Comparison of ENCODE assay signal across 16 mouse cellular contexts in genomic region chr7:74372141-74372582, GRCm38 (mm10).
DNase-seq lines count a peak whose midpoint lies in the region; ATAC-seq lines count a peak whose summit lies in the region.
"Had no signal": no experiment of that assay in that cellular context is flagged by ENCODE, and none has a peak within 500 bp of the region (broad histone marks: within the 10 kb centered on the region; RNA-seq: fewer than 3 reads in every experiment).

No protein-coding gene starts in this region.

- no peak for ATAC-seq in heart, embryonic 13.5 days (ENCODE audit: extremely low read depth, insufficient number of reproducible peaks, low FRiP score, low TSS enrichment)
- ATAC-seq in neural tube, embryonic 14.5 days (ENCODE audit: low read depth) = peak; percentile 12; the same call in 1 of the 2 replicates
- no peak for ATAC-seq in neural tube, embryonic 15.5 days (ENCODE audit: low FRiP score)
- ATAC-seq in limb, embryonic 13.5 days (ENCODE audit: low FRiP score, low read depth) = peak; percentile 37
- ATAC-seq in erythroid progenitor cell, adult 5-6 weeks (replicated peaks; ENCODE audit: low FRiP score, poor library complexity, severe bottlenecking) = no peak

- H3K27ac ChIP-seq in heart, embryonic 13.5 days (replicated peaks) = no peak overlapping the region
- no peak overlapping the region for H3K27ac ChIP-seq in neural tube, embryonic 14.5 days (ENCODE audit: low read depth, low read length)
- no peak overlapping the region; the same call in 1 of the 2 replicates for H3K27ac ChIP-seq in neural tube, embryonic 15.5 days (replicated peaks)
- H3K27ac ChIP-seq in limb, embryonic 13.5 days = no peak overlapping the region
- H3K27ac ChIP-seq: hindbrain, embryonic 13.5 days; midbrain, embryonic 12.5 days had no signal

- H3K27me3 ChIP-seq in heart, embryonic 13.5 days (replicated peaks) = peaks cover 8% of the 10 kb centered on the region; the same call in 1 of the 2 replicates
- H3K27me3 ChIP-seq in neural tube, embryonic 14.5 days (ENCODE audit: control insufficient read depth, insufficient read depth, low read length) = no peaks in the 10 kb centered on the region
- H3K27me3 ChIP-seq in neural tube, embryonic 15.5 days (replicated peaks) = no peaks in the 10 kb centered on the region
- peaks cover 32% of the 10 kb centered on the region for H3K27me3 ChIP-seq in limb, embryonic 13.5 days
- H3K27me3 ChIP-seq: heart, embryonic 12.5 days; midbrain, embryonic 12.5 days had no signal

- intact Hi-C loops in heart, postnatal 25 days (cut with DNase I) = loop anchor here (5.0 to 10.0 kb wide), 4 partner anchors 333 to 993 kb away; no protein-coding TSS in a partner anchor

- no peak for DNase-seq in heart, postnatal 25 days (ENCODE audit: low spot score)
- peak; percentile 84 for DNase-seq in forelimb bud, embryonic 11.5 days (ENCODE audit: low read depth, low spot score)
- no peak for DNase-seq in thymus, postnatal 10 days (ENCODE audit: low spot score in 2 of 2)
- DNase-seq: adrenal gland, postnatal 25 days; cerebellum, postnatal 14 days; gastrocnemius, postnatal 14 days; spleen, adult 18-20 months had no signal

- 37% methylated on average over 6 of the region's 6 CpGs for WGBS in heart, embryonic 13.5 days
- WGBS in neural tube, embryonic 14.5 days = 43% methylated on average over 6 of the region's 6 CpGs
- WGBS in neural tube, embryonic 15.5 days = 48% methylated on average over 6 of the region's 6 CpGs
- WGBS in limb, embryonic 13.5 days = 15% methylated on average over 6 of the region's 6 CpGs

- H3K36me3 ChIP-seq in heart, embryonic 13.5 days = no peaks in the 10 kb centered on the region
- H3K36me3 ChIP-seq in neural tube, embryonic 14.5 days (ENCODE audit: control insufficient read depth, insufficient read depth, low read length) = no peaks in the 10 kb centered on the region
- no peaks in the 10 kb centered on the region for H3K36me3 ChIP-seq in neural tube, embryonic 15.5 days
- no peaks in the 10 kb centered on the region for H3K36me3 ChIP-seq in limb, embryonic 13.5 days
- H3K36me3 ChIP-seq: heart, embryonic 12.5 days; hindbrain, embryonic 13.5 days; midbrain, embryonic 12.5 days had no signal

- peaks cover 30% of the 10 kb centered on the region for H3K4me1 ChIP-seq in heart, embryonic 13.5 days
- H3K4me1 ChIP-seq in neural tube, embryonic 14.5 days (ENCODE audit: control insufficient read depth, insufficient read depth, low read length) = peaks cover 5% of the 10 kb centered on the region; the same call in 1 of the 2 replicates
- peaks cover 26% of the 10 kb centered on the region for H3K4me1 ChIP-seq in neural tube, embryonic 15.5 days
- H3K4me1 ChIP-seq in limb, embryonic 13.5 days = peaks cover 26% of the 10 kb centered on the region

- peak overlapping the region; percentile 1; the same call in 1 of the 2 replicates for H3K9ac ChIP-seq in heart, embryonic 13.5 days
- H3K9ac ChIP-seq in neural tube, embryonic 14.5 days (replicated peaks; ENCODE audit: low read depth, low read length) = no peak overlapping the region
- no peak overlapping the region for H3K9ac ChIP-seq in neural tube, embryonic 15.5 days (replicated peaks)
- H3K9ac ChIP-seq in limb, embryonic 13.5 days = peak overlapping the region; percentile 54; the same call in 1 of the 2 replicates
- H3K9ac ChIP-seq: heart, embryonic 12.5 days; hindbrain, embryonic 13.5 days; midbrain, embryonic 12.5 days had no signal

- no peaks in the 10 kb centered on the region for H3K9me3 ChIP-seq in heart, embryonic 13.5 days
- H3K9me3 ChIP-seq in neural tube, embryonic 14.5 days (ENCODE audit: control insufficient read depth, low read length) = no peaks in the 10 kb centered on the region
- no peaks in the 10 kb centered on the region for H3K9me3 ChIP-seq in neural tube, embryonic 15.5 days (replicated peaks)
- no peaks in the 10 kb centered on the region for H3K9me3 ChIP-seq in limb, embryonic 13.5 days
- H3K9me3 ChIP-seq: heart, embryonic 12.5 days; hindbrain, embryonic 13.5 days; midbrain, embryonic 12.5 days had no signal

- no peak overlapping the region for H3K4me2 ChIP-seq in heart, embryonic 13.5 days
- H3K4me2 ChIP-seq in neural tube, embryonic 14.5 days (ENCODE audit: low read depth, low read length) = no peak overlapping the region
- H3K4me2 ChIP-seq in neural tube, embryonic 15.5 days = no peak overlapping the region
- H3K4me2 ChIP-seq in limb, embryonic 13.5 days (replicated peaks) = no peak overlapping the region
- H3K4me2 ChIP-seq: heart, embryonic 12.5 days; hindbrain, embryonic 13.5 days; liver, embryonic 11.5 days; midbrain, embryonic 12.5 days had no signal

- H3K4me3 ChIP-seq in heart, embryonic 13.5 days = no peak overlapping the region
- no peak overlapping the region for H3K4me3 ChIP-seq in neural tube, embryonic 14.5 days (ENCODE audit: low read depth, low read length)
- H3K4me3 ChIP-seq in neural tube, embryonic 15.5 days (replicated peaks) = no peak overlapping the region
- no peak overlapping the region for H3K4me3 ChIP-seq in limb, embryonic 13.5 days
- H3K4me3 ChIP-seq: heart, embryonic 12.5 days; hindbrain, embryonic 13.5 days; midbrain, embryonic 12.5 days had no signal

Comparison
In these comparisons a context has a peak if more than half of its experiments do, and no peak if none do; other contexts are left out.
1. ATAC-seq: peak in neural tube, embryonic 14.5 days (single experiment) and limb, embryonic 13.5 days (single experiment); none in heart, embryonic 13.5 days (single experiment), neural tube, embryonic 15.5 days (single experiment) and erythroid progenitor cell, adult 5-6 weeks (single experiment).
2. H3K9ac ChIP-seq: peak in heart, embryonic 13.5 days (single experiment) and limb, embryonic 13.5 days (single experiment); none in neural tube, embryonic 14.5 days (single experiment) and neural tube, embryonic 15.5 days (single experiment).